Comparison of ENCODE assay signal across 13 mouse cellular contexts in the genomic region with DNA sequence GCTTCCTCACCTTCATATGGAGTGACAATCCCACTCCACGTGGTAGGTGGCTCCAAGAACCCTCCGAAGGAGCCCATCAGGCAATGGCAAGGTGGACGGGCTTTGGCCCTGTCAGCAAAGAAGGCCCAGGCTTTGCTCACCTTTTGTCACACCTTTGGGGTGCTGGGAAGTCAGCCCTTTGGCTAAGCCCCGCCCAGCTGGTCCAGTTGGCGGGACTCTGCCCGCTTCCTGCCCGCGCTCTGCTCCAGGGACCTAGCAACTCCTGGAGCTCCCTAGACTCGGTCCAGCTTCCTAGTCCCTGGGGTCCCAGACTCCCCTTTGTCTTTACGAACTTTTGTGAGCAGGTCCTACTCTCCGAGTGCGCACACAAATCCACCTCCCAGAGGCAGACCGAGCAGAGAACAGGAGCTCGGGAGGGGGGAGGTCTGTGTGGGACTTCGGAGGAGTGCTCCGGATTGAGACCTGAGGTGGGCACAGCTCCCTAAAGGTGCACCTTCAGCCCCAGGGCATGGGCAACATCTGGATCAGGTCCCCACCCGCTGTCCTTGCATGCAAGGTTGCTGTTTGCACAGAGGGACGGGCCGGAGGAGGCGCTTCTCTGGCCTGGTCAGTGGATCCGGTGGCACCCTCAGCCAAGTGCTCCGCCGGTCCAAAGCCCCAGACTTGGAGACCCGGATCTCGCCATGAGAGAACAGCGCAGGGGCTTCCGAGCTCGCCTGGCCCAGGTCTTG. TPM values are rescaled to one million over a fixed set of nuclear protein-coding genes. Genes with fewer than 3 reads are reported as not detected.
DNase-seq lines count a peak whose midpoint lies in the region; ATAC-seq and TF ChIP-seq lines count a peak whose summit lies in the region.
"Had no signal": no experiment of that assay in that cellular context is flagged by ENCODE, and none has a peak within 500 bp of the region (broad histone marks: within the 10 kb centered on the region; RNA-seq: fewer than 3 reads in every experiment).

Gene Crybg2, plus strand, starts transcription at position 681 of the 731 bp plus-strand sequence.

- no peak within 1 kb of the TSS for H3K4me3 ChIP-seq in embryonic facial prominence, embryonic 11.5 days (ENCODE audit: low read depth, low read length)
- no peak within 1 kb of the TSS for H3K4me3 ChIP-seq in embryonic facial prominence, embryonic 10.5 days
- no peak within 1 kb of the TSS for H3K4me3 ChIP-seq in midbrain, embryonic 11.5 days (ENCODE audit: low read depth, low read length)
- no peak within 1 kb of the TSS for H3K4me3 ChIP-seq in midbrain, embryonic 16.5 days (ENCODE audit: low read depth, low read length)
- H3K4me3 ChIP-seq in limb, embryonic 14.5 days (replicated peaks; ENCODE audit: low read length) = no peak within 1 kb of the TSS
- no peak within 1 kb of the TSS for H3K4me3 ChIP-seq in stomach, embryonic 16.5 days (replicated peaks; ENCODE audit: low read length)
- H3K4me3 ChIP-seq: embryonic facial prominence, embryonic 12.5 days; heart, embryonic 13.5 days had no signal

- H3K36me3 ChIP-seq in embryonic facial prominence, embryonic 11.5 days (replicated peaks; ENCODE audit: control insufficient read depth, insufficient read depth, low read depth, low read length) = no peaks in the 10 kb centered on the region
- H3K36me3 ChIP-seq in embryonic facial prominence, embryonic 10.5 days (replicated peaks) = no peaks in the 10 kb centered on the region
- no peaks in the 10 kb centered on the region for H3K36me3 ChIP-seq in midbrain, embryonic 11.5 days (ENCODE audit: control insufficient read depth, insufficient read depth, low read length)
- H3K36me3 ChIP-seq in midbrain, embryonic 16.5 days (ENCODE audit: control insufficient read depth, insufficient read depth, low read length) = no peaks in the 10 kb centered on the region
- no peaks in the 10 kb centered on the region for H3K36me3 ChIP-seq in limb, embryonic 14.5 days (ENCODE audit: control insufficient read depth, insufficient read depth, low read length)
- H3K36me3 ChIP-seq in stomach, embryonic 16.5 days (ENCODE audit: control insufficient read depth, insufficient read depth, low read length) = no peaks in the 10 kb centered on the region
- H3K36me3 ChIP-seq: embryonic facial prominence, embryonic 12.5 days; heart, embryonic 13.5 days had no signal

- no peak within 1 kb of the TSS; the same call in 1 of the 2 replicates for H3K4me2 ChIP-seq in embryonic facial prominence, embryonic 11.5 days (ENCODE audit: low read depth, low read length)
- H3K4me2 ChIP-seq in midbrain, embryonic 11.5 days = no peak within 1 kb of the TSS
- H3K4me2 ChIP-seq in midbrain, embryonic 16.5 days (ENCODE audit: low read length) = no peak within 1 kb of the TSS
- H3K4me2 ChIP-seq in limb, embryonic 14.5 days (replicated peaks; ENCODE audit: low read depth, low read length, severe bottlenecking) = no peak within 1 kb of the TSS
- H3K4me2 ChIP-seq in stomach, embryonic 16.5 days (ENCODE audit: low read depth, low read length) = 0 out of 2 replicates have a peak within 1 kb of the TSS, but pooled peaks have one; percentile 4
- H3K4me2 ChIP-seq: embryonic facial prominence, embryonic 12.5 days; heart, embryonic 13.5 days had no signal

- no peak within 1 kb of the TSS for H3K27ac ChIP-seq in embryonic facial prominence, embryonic 11.5 days (replicated peaks; ENCODE audit: low read depth, low read length)
- no peak within 1 kb of the TSS for H3K27ac ChIP-seq in embryonic facial prominence, embryonic 10.5 days (replicated peaks)
- H3K27ac ChIP-seq in midbrain, embryonic 11.5 days (ENCODE audit: low read depth, low read length) = no peak within 1 kb of the TSS
- H3K27ac ChIP-seq in midbrain, embryonic 16.5 days (ENCODE audit: low read length) = no peak within 1 kb of the TSS
- no peak within 1 kb of the TSS for H3K27ac ChIP-seq in limb, embryonic 14.5 days (replicated peaks; ENCODE audit: low read depth, low read length)
- H3K27ac ChIP-seq in stomach, embryonic 16.5 days (ENCODE audit: low read length) = peak within 1 kb of the TSS; percentile 82
- H3K27ac ChIP-seq: embryonic facial prominence, embryonic 12.5 days; heart, embryonic 13.5 days; liver, embryonic 14.5 days had no signal

- no peaks in the 10 kb centered on the region for H3K9me3 ChIP-seq in embryonic facial prominence, embryonic 11.5 days (replicated peaks; ENCODE audit: control insufficient read depth, low read length)
- H3K9me3 ChIP-seq in embryonic facial prominence, embryonic 10.5 days = no peaks in the 10 kb centered on the region
- H3K9me3 ChIP-seq in midbrain, embryonic 11.5 days (ENCODE audit: control insufficient read depth, low read length) = no peaks in the 10 kb centered on the region
- H3K9me3 ChIP-seq in midbrain, embryonic 16.5 days (replicated peaks; ENCODE audit: control insufficient read depth, low read length, poor library complexity, severe bottlenecking) = no peaks in the 10 kb centered on the region
- no peaks in the 10 kb centered on the region for H3K9me3 ChIP-seq in limb, embryonic 14.5 days (ENCODE audit: control insufficient read depth, low read length)
- no peaks in the 10 kb centered on the region for H3K9me3 ChIP-seq in stomach, embryonic 16.5 days (replicated peaks; ENCODE audit: control insufficient read depth, low read length)
- H3K9me3 ChIP-seq: embryonic facial prominence, embryonic 12.5 days; heart, embryonic 13.5 days had no signal

- H3K4me1 ChIP-seq in embryonic facial prominence, embryonic 11.5 days (ENCODE audit: control insufficient read depth, insufficient read depth, low read length) = no peaks in the 10 kb centered on the region
- H3K4me1 ChIP-seq in embryonic facial prominence, embryonic 10.5 days = peaks cover 22% of the 10 kb centered on the region
- peaks cover 2% of the 10 kb centered on the region; the same call in 1 of the 2 replicates for H3K4me1 ChIP-seq in midbrain, embryonic 11.5 days (ENCODE audit: control insufficient read depth, insufficient read depth, low read length)
- H3K4me1 ChIP-seq in midbrain, embryonic 16.5 days (ENCODE audit: control insufficient read depth, insufficient read depth, low read length) = no peaks in the 10 kb centered on the region
- no peaks in the 10 kb centered on the region for H3K4me1 ChIP-seq in limb, embryonic 14.5 days (ENCODE audit: control insufficient read depth, insufficient read depth, low read length)
- peaks cover 5% of the 10 kb centered on the region; the same call in 1 of the 2 replicates for H3K4me1 ChIP-seq in stomach, embryonic 16.5 days (ENCODE audit: control insufficient read depth, insufficient read depth, low read length)
- H3K4me1 ChIP-seq: embryonic facial prominence, embryonic 12.5 days had no signal

- H3K9ac ChIP-seq in embryonic facial prominence, embryonic 11.5 days (replicated peaks; ENCODE audit: low read length) = 0 out of 2 replicates have a peak within 1 kb of the TSS, but pooled peaks have one; percentile 1
- H3K9ac ChIP-seq in midbrain, embryonic 11.5 days (ENCODE audit: low read length) = no peak within 1 kb of the TSS
- H3K9ac ChIP-seq in midbrain, embryonic 16.5 days (ENCODE audit: low read depth, low read length) = no peak within 1 kb of the TSS
- no peak within 1 kb of the TSS for H3K9ac ChIP-seq in limb, embryonic 14.5 days (ENCODE audit: low read depth, low read length, severe bottlenecking)
- H3K9ac ChIP-seq in stomach, embryonic 16.5 days (ENCODE audit: low read length) = no peak within 1 kb of the TSS
- H3K9ac ChIP-seq: embryonic facial prominence, embryonic 12.5 days; heart, embryonic 13.5 days; liver, embryonic 14.5 days had no signal

- H3K27me3 ChIP-seq in embryonic facial prominence, embryonic 11.5 days (ENCODE audit: control insufficient read depth, insufficient read depth, low read length) = peaks cover 4% of the 10 kb centered on the region; the same call in 1 of the 2 replicates
- H3K27me3 ChIP-seq in embryonic facial prominence, embryonic 10.5 days (replicated peaks; ENCODE audit: low read depth, poor library complexity, severe bottlenecking) = peaks cover 56% of the 10 kb centered on the region
- H3K27me3 ChIP-seq in midbrain, embryonic 11.5 days (ENCODE audit: control insufficient read depth, insufficient read depth, low read length) = peaks cover 2% of the 10 kb centered on the region
- peaks cover 3% of the 10 kb centered on the region; the same call in 1 of the 2 replicates for H3K27me3 ChIP-seq in midbrain, embryonic 16.5 days (ENCODE audit: control insufficient read depth, insufficient read depth, low read depth, low read length)
- H3K27me3 ChIP-seq in limb, embryonic 14.5 days (ENCODE audit: control insufficient read depth, insufficient read depth, low read length) = no peaks in the 10 kb centered on the region
- H3K27me3 ChIP-seq in stomach, embryonic 16.5 days (ENCODE audit: control insufficient read depth, insufficient read depth, low read length) = no peaks in the 10 kb centered on the region

- no peak for DNase-seq in embryonic facial prominence, embryonic 11.5 days (ENCODE audit: low spot score)
- DNase-seq in embryonic facial prominence, embryonic 10.5 days (ENCODE audit: low spot score) = no peak
- DNase-seq in midbrain, embryonic 11.5 days (ENCODE audit: low spot score, missing footprints) = peak; percentile 59
- no peak for DNase-seq in limb, embryonic 14.5 days (ENCODE audit: low spot score)
- DNase-seq in layer of hippocampus, adult 11-12 months (ENCODE audit: low spot score) = no peak
- DNase-seq in adrenal gland, postnatal 14 days = no peak
- DNase-seq: cerebellum, adult 2 months had no signal

- ATAC-seq in embryonic facial prominence, embryonic 11.5 days (replicated peaks; ENCODE audit: insufficient number of reproducible peaks, low FRiP score, low TSS enrichment, low read depth) = no peak
- no peak for ATAC-seq in midbrain, embryonic 11.5 days (ENCODE audit: low FRiP score)
- ATAC-seq in midbrain, embryonic 16.5 days = no peak
- ATAC-seq in limb, embryonic 14.5 days (ENCODE audit: low FRiP score, low read depth) = no peak
- no peak for ATAC-seq in stomach, embryonic 16.5 days (ENCODE audit: insufficient read depth, low FRiP score)
- ATAC-seq: hindbrain, embryonic 16.5 days had no signal

- TF ChIP-seq POLR2A in limb, embryonic 14.5 days (IDR thresholded peaks at IDR 0.05; ENCODE audit: borderline replicate concordance, extremely low read depth, insufficient read depth, insufficient read length) = no peak

- 40% methylated on average over 28 of the region's 28 CpGs for WGBS in embryonic facial prominence, embryonic 11.5 days
- 39% methylated on average over 28 of the region's 28 CpGs for WGBS in embryonic facial prominence, embryonic 10.5 days
- 52% methylated on average over 28 of the region's 28 CpGs for WGBS in midbrain, embryonic 11.5 days
- WGBS in midbrain, embryonic 16.5 days = 51% methylated on average over 28 of the region's 28 CpGs
- WGBS in limb, embryonic 14.5 days = 46% methylated on average over 28 of the region's 28 CpGs
- 46% methylated on average over 28 of the region's 28 CpGs for WGBS in stomach, embryonic 16.5 days

RNA-seq across cellular contexts. Expression of gene Crybg2, which starts in this region (rescaled TPM):
- polyA plus RNA-seq in embryonic facial prominence, embryonic 11.5 days (2014; fragmentation: Nextera tagmentation; extraction: Ambion mirVana) = 1.8 and 3.6 TPM in 2 replicates
- polyA plus RNA-seq in embryonic facial prominence, embryonic 10.5 days (2016; fragmentation: Nextera tagmentation; extraction: Ambion mirVana) = 4.1 and 7.1 TPM in 2 replicates
- 0.89 and 0.98 TPM in 2 replicates for polyA plus RNA-seq in midbrain, embryonic 11.5 days (2014; fragmentation: Nextera tagmentation; extraction: Ambion mirVana)
- 3.8 and 6.6 TPM in 2 replicates for polyA plus RNA-seq in midbrain, embryonic 16.5 days (2015; fragmentation: Nextera tagmentation; extraction: Ambion mirVana)
- polyA plus RNA-seq in limb, embryonic 14.5 days (2012; rRNA removed) = 8.2 and 11.3 TPM in 2 replicates
- 12.3 and 12.4 TPM in 2 replicates for polyA plus RNA-seq in limb, embryonic 14.5 days (2014; fragmentation: Nextera tagmentation; extraction: Ambion mirVana)
- 19.3 and 26.8 TPM in 2 replicates for polyA plus RNA-seq in stomach, embryonic 16.5 days (2015; fragmentation: Nextera tagmentation; extraction: Ambion mirVana)
- not detected in 2 replicates for total RNA-seq in adrenal gland, postnatal 14 days (2021)
- polyA plus RNA-seq: heart, embryonic 13.5 days had no signal

Comparison
In these comparisons a context has a peak if more than half of its experiments do, and no peak if none do; other contexts are left out.
1. Peak in DNase-seq in midbrain, embryonic 11.5 days; RNA of the gene not detected or under 1 TPM.